Mouse (Mus musculus) lung, postnatal 0 days (tissue): ENCODE measurements around the gene Ogfr.

Experiments used
- CTCF ChIP-seq: IDR thresholded peaks from 2 replicates; pipeline ENCODE4 v1.5.1; 2016; ENCODE audit warnings: antibody characterized with exemption, mild to moderate bottlenecking
- EP300 ChIP-seq: IDR thresholded peaks from 2 replicates; pipeline ENCODE4 v1.6.1; 2016; ENCODE audit warnings: antibody characterized with exemption, mild to moderate bottlenecking, control low read depth

GRCm38 (mm10) chr2:180611882-180612281, 22.8 kb downstream of the Ogfr start:
- TF ChIP-seq CTCF: no peak
- no peak for TF ChIP-seq EP300
